Mouse (Mus musculus) lung, embryonic 16.5 days (tissue): ENCODE measurements around the gene G0s2. TPM values are rescaled to one million over a fixed set of nuclear protein-coding genes. Genes with fewer than 3 reads are reported as not detected.
A peak's percentile ranks its signal among the peaks of the same experiment; 100 is the strongest.
"Not testable (repeated sequence)": the region's sequence is repeated elsewhere in the genome, so short reads cannot be mapped to it uniquely, and the experiment has no call there.

Experiments used
- ATAC-seq: fragments of 200-750 bp; cut with Nextera tagmentation; 2 replicates; pipeline ENCODE4 v1.8.0; 2017; ENCODE audit warnings: low read depth, mild to moderate bottlenecking, moderate library complexity
- H3K27ac ChIP-seq: fragments of 300-500 bp; sonication (generic); 2 replicates; pipeline ENCODE4 v1.5.1; 2014; ENCODE audit warnings: mild to moderate bottlenecking, control low read depth, low read length
- H3K27me3 ChIP-seq: fragments of 300-500 bp; sonication (generic); 2 replicates; pipeline ENCODE4 v1.6.1; 2014; ENCODE audit warnings: low read depth, low read length, mixed read lengths; ENCODE audit not compliant: control insufficient read depth, insufficient read depth
- H3K36me3 ChIP-seq: fragments of 300-500 bp; sonication (generic); 2 replicates; pipeline ENCODE4 v1.6.1; 2014; ENCODE audit warnings: low read length; ENCODE audit not compliant: control insufficient read depth, insufficient read depth
- H3K4me1 ChIP-seq: fragments of 300-500 bp; sonication (generic); replicated peaks from 2 replicates; pipeline ENCODE4 v1.6.1; 2014; ENCODE audit warnings: low read length, mixed read lengths; ENCODE audit not compliant: control insufficient read depth, insufficient read depth
- H3K4me2 ChIP-seq: fragments of 300-500 bp; sonication (generic); 2 replicates; pipeline ENCODE4 v1.6.1; 2014; ENCODE audit warnings: low read depth, low read length, control low read depth
- H3K4me3 ChIP-seq: fragments of 300-500 bp; sonication (generic); 2 replicates; pipeline ENCODE4 v1.5.1; 2014; ENCODE audit warnings: mild to moderate bottlenecking, low read length, control low read depth
- H3K9ac ChIP-seq: fragments of 300-500 bp; sonication (generic); 2 replicates; pipeline ENCODE4 v1.6.1; 2014; ENCODE audit warnings: low read length, control low read depth
- H3K9me3 ChIP-seq: fragments of 300-500 bp; sonication (generic); 2 replicates; pipeline ENCODE4 v1.6.1; 2016; ENCODE audit warnings: low read length; ENCODE audit not compliant: control insufficient read depth
- WGBS: fragments of 180-500 bp; shearing (Covaris S2); extraction: QIAGEN DNeasy Blood & Tissue Kit; methylation state at CpG from one replicate; pipeline ENCODE4 v1.1.7; 2014; 5-methylcytosine and 5-hydroxymethylcytosine counted together
- polyA plus RNA-seq: library from polyadenylated mRNA; unstranded; fragments of >200 nt; fragmentation: Nextera tagmentation; extraction: Ambion mirVana; gene quantifications from 2 replicates; pipeline ENCODE4 v1.2.1, GENCODE M21; 2015

G0s2 gene
- polyA plus RNA-seq, 1 experiment from 2014 or later = 263 TPM

GRCm38 (mm10) chr1:193261897-193262548, 11.0 kb downstream of the G0s2 start:
- H3K27me3 ChIP-seq = no peaks in the 10 kb centered on the region
- no peak overlapping the region for H3K4me2 ChIP-seq
- H3K9me3 ChIP-seq = no peaks in the 10 kb centered on the region
- no peaks in the 10 kb centered on the region for H3K36me3 ChIP-seq
- 35% methylated on average over 7 of the region's 7 CpGs for WGBS
- ATAC-seq = peak; percentile 94
- H3K4me1 ChIP-seq = peaks cover 18% of the 10 kb centered on the region
- no peak overlapping the region for H3K4me3 ChIP-seq
- H3K27ac ChIP-seq = peak overlapping the region; percentile 93
- H3K9ac ChIP-seq = no peak overlapping the region

GRCm38 (mm10) chr1:193259559-193259958, 13.5 kb downstream of the G0s2 start:
- H3K27ac ChIP-seq = no peak overlapping the region
- 73% methylated on average over 9 of the region's 9 CpGs for WGBS
- H3K36me3 ChIP-seq = no peaks in the 10 kb centered on the region
- no peak overlapping the region for H3K9ac ChIP-seq
- peaks cover 27% of the 10 kb centered on the region for H3K4me1 ChIP-seq
- H3K27me3 ChIP-seq = no peaks in the 10 kb centered on the region
- H3K9me3 ChIP-seq = no peaks in the 10 kb centered on the region
- H3K4me2 ChIP-seq = no peak overlapping the region
- no peak overlapping the region for H3K4me3 ChIP-seq
- ATAC-seq = no peak

- 43% methylated on average over 5 of the region's 5 CpGs for WGBS
- H3K27me3 ChIP-seq = no peaks in the 10 kb centered on the region
- no peak overlapping the region for H3K4me3 ChIP-seq
- peaks cover 9% of the 10 kb centered on the region; the same call in 1 of the 2 replicates for H3K4me1 ChIP-seq
- peak overlapping the region; percentile 51 for H3K27ac ChIP-seq
- H3K9ac ChIP-seq = no peak overlapping the region
- H3K9me3 ChIP-seq = no peaks in the 10 kb centered on the region
- H3K36me3 ChIP-seq = no peaks in the 10 kb centered on the region
- no peak overlapping the region for H3K4me2 ChIP-seq
- ATAC-seq = peak; percentile 56
Measured at GRCm38 (mm10) chr1:193256621-193257098, 16.4 kb downstream of the G0s2 start.

- ATAC-seq = peak; percentile 37
- no peak overlapping the region for H3K4me2 ChIP-seq
- H3K9me3 ChIP-seq = no peaks in the 10 kb centered on the region
- peaks cover 9% of the 10 kb centered on the region; the same call in 1 of the 2 replicates for H3K4me1 ChIP-seq
- no peak overlapping the region for H3K9ac ChIP-seq
- peak overlapping the region; percentile 51 for H3K27ac ChIP-seq
- no peak overlapping the region for H3K4me3 ChIP-seq
- H3K27me3 ChIP-seq = no peaks in the 10 kb centered on the region
- no peaks in the 10 kb centered on the region for H3K36me3 ChIP-seq
Measured at GRCm38 (mm10) chr1:193256289-193256577, 16.8 kb downstream of the G0s2 start.

- peak overlapping the region; percentile 16; the same call in 1 of the 2 replicates for H3K27ac ChIP-seq
- H3K4me3 ChIP-seq = no peak overlapping the region
- no peak overlapping the region for H3K4me2 ChIP-seq
- no peaks in the 10 kb centered on the region for H3K36me3 ChIP-seq
- WGBS = 25% methylated on average over 3 of the region's 3 CpGs
- H3K9me3 ChIP-seq = no peaks in the 10 kb centered on the region
- no peaks in the 10 kb centered on the region for H3K27me3 ChIP-seq
- peak; percentile 64 for ATAC-seq
- H3K4me1 ChIP-seq = peaks cover 9% of the 10 kb centered on the region; the same call in 1 of the 2 replicates
- no peak overlapping the region for H3K9ac ChIP-seq
Measured at GRCm38 (mm10) chr1:193255488-193256288, 17.3 kb downstream of the G0s2 start.

GRCm38 (mm10) chr1:193255032-193255431, 18.0 kb downstream of the G0s2 start:
- Histone ChIP-seq H3K27me3 (no peaks in the 10 kb centered on the region), H3K4me1 (peaks cover 9% of the 10 kb centered on the region; the same call in 1 of the 2 replicates), H3K9ac (no peak overlapping the region), H3K4me2 (peak overlapping the region; percentile 7; the same call in 1 of the 2 replicates), H3K36me3 (no peaks in the 10 kb centered on the region), H3K27ac (no peak overlapping the region), H3K9me3 (no peaks in the 10 kb centered on the region), H3K4me3 (no peak overlapping the region)
- WGBS = 26% methylated on average over 8 of the region's 8 CpGs
- peak; percentile 28; the same call in 1 of the 2 replicates for ATAC-seq

GRCm38 (mm10) chr1:193253895-193254294, 19.1 kb downstream of the G0s2 start:
- H3K27me3 ChIP-seq, H3K4me1 ChIP-seq, H3K4me3 ChIP-seq, H3K4me2 ChIP-seq, H3K36me3 ChIP-seq, H3K27ac ChIP-seq, H3K9me3 ChIP-seq, H3K9ac ChIP-seq, ATAC-seq: not testable (repeated sequence)
- 63% methylated on average over 3 of the region's 3 CpGs for WGBS

GRCm38 (mm10) chr1:193252616-193253015, 20.4 kb downstream of the G0s2 start:
- Histone ChIP-seq H3K9ac (no peak overlapping the region), H3K4me1 (peaks cover 9% of the 10 kb centered on the region; the same call in 1 of the 2 replicates), H3K4me2 (no peak overlapping the region), H3K36me3 (no peaks in the 10 kb centered on the region), H3K9me3 (no peaks in the 10 kb centered on the region), H3K27ac (no peak overlapping the region), H3K27me3 (no peaks in the 10 kb centered on the region), H3K4me3 (no peak overlapping the region)
- WGBS = 17% methylated on average over 5 of the region's 5 CpGs
- no peak for ATAC-seq

GRCm38 (mm10) chr1:193251386-193251785, 21.6 kb downstream of the G0s2 start:
- Histone ChIP-seq H3K4me1 (peaks cover 6% of the 10 kb centered on the region; the same call in 1 of the 2 replicates), H3K27me3 (no peaks in the 10 kb centered on the region), H3K9me3 (no peaks in the 10 kb centered on the region), H3K4me3 (no peak overlapping the region), H3K36me3 (no peaks in the 10 kb centered on the region), H3K9ac (no peak overlapping the region), H3K4me2 (no peak overlapping the region), H3K27ac (no peak overlapping the region)
- ATAC-seq = no peak
- WGBS = 69% methylated on average over 7 of the region's 7 CpGs
